Mouse (Mus musculus) limb, embryonic 14.5 days (tissue): Measurements from ENCODE around the gene Ccdc105. TPM values are rescaled to one million over a fixed set of nuclear protein-coding genes. Genes with fewer than 3 reads are reported as not detected.

Experiments
- ATAC-seq: fragments of 200-750 bp; cut with Nextera tagmentation; 2 replicates; pipeline ENCODE4 v1.8.0; 2017; ENCODE audit warnings: low read depth, moderate number of reproducible peaks, moderate TSS enrichment; ENCODE audit not compliant: low FRiP score
- DNase-seq: peaks from one replicate; pipeline ENCODE4 v3.0.0-alpha.2; 2015; ENCODE audit warnings: low spot score
- H3K27ac ChIP-seq: fragments of 300-500 bp; sonication (generic); replicated peaks from 2 replicates; pipeline ENCODE4 v1.5.1; 2014; ENCODE audit warnings: low read depth, mild to moderate bottlenecking, low read length, moderate library complexity, mixed read lengths
- H3K27me3 ChIP-seq: fragments of 300-500 bp; sonication (generic); 2 replicates; pipeline ENCODE4 v1.6.1; 2014; ENCODE audit warnings: low read length, mixed read lengths; ENCODE audit not compliant: control insufficient read depth, insufficient read depth
- H3K36me3 ChIP-seq: fragments of 300-500 bp; sonication (generic); 2 replicates; pipeline ENCODE4 v1.6.1; 2014; ENCODE audit warnings: mild to moderate bottlenecking, low read length, moderate library complexity, mixed read lengths; ENCODE audit not compliant: control insufficient read depth, insufficient read depth
- H3K4me1 ChIP-seq: fragments of 300-500 bp; sonication (generic); 2 replicates; pipeline ENCODE4 v1.6.1; 2014; ENCODE audit warnings: antibody characterized with exemption, low read length, mixed read lengths; ENCODE audit not compliant: control insufficient read depth, insufficient read depth
- H3K4me2 ChIP-seq: fragments of 300-500 bp; sonication (generic); replicated peaks from 2 replicates; pipeline ENCODE4 v1.6.1; 2014; ENCODE audit warnings: low read depth, mild to moderate bottlenecking, low read length, moderate library complexity; ENCODE audit not compliant: severe bottlenecking
- H3K4me3 ChIP-seq: fragments of 300-500 bp; sonication (generic); replicated peaks from 2 replicates; pipeline ENCODE4 v1.5.1; 2014; ENCODE audit warnings: low read length
- H3K9ac ChIP-seq: fragments of 300-500 bp; sonication (generic); 2 replicates; pipeline ENCODE4 v1.6.1; 2014; ENCODE audit warnings: mild to moderate bottlenecking, low read depth, low read length, moderate library complexity; ENCODE audit not compliant: severe bottlenecking
- H3K9me3 ChIP-seq: fragments of 300-500 bp; sonication (generic); 2 replicates; pipeline ENCODE4 v1.6.1; 2016; ENCODE audit warnings: low read length; ENCODE audit not compliant: control insufficient read depth
- POLR2A ChIP-seq: fragments of 200-500 bp; IDR thresholded peaks from 2 replicates; pipeline ENCODE4 v1.8.0; 2012; ENCODE audit warnings: inconsistent platforms, mild to moderate bottlenecking, moderate library complexity, borderline replicate concordance; ENCODE audit not compliant: insufficient read depth, insufficient read length; ENCODE audit errors: extremely low read depth
- WGBS: fragments of 180-500 bp; shearing (Covaris S2); extraction: QIAGEN DNeasy Blood & Tissue Kit; methylation state at CpG from one replicate; pipeline ENCODE4 v1.1.7; 2014; 5-methylcytosine and 5-hydroxymethylcytosine counted together
- polyA plus RNA-seq, 2 experiments: library from polyadenylated mRNA; depleted of rRNA in 1 of 2; stranded (reverse) in 1 of 2; unstranded in 1 of 2; fragments of >200 nt; fragmentation: Nextera tagmentation in 1 of 2; extraction: Ambion mirVana in 1 of 2; gene quantifications; 2 replicates each; pipeline versions ENCODE4 v1.2.1 to v1.2.3; 2012 to 2014

Ccdc105 gene
- polyA plus RNA-seq, 2 experiments: 0.14 TPM; not detected in 1

DNA sequence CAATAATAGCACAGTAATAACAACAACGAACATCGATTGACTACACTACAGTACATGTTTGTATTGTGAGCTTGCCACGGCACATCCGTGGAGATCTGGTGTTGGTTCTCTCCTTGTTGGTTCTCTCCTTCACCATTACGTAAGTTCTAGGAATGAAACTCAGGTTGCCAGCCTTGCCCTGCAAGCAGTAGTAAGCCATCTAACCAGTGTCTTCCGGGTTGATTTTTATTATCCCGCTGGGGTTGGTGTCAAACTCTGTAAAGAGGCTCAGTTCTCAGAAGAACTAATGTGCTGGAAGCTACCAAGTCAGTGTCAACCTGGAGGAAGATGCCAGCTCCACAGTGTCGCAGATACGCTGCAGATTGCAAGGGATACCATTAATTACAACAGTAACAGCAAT lies 26.7 kb upstream of the Ccdc105 start:
- 0 out of 2 replicates have a peak, but pooled peaks cover 6% of the 10 kb centered on the region for H3K27me3 ChIP-seq
- TF ChIP-seq POLR2A: no peak
- no peaks in the 10 kb centered on the region for H3K9me3 ChIP-seq
- WGBS: 59% methylated on average over 9 of the region's 9 CpGs
- peak overlapping the region; percentile 69 for H3K9ac ChIP-seq
- peak overlapping the region; percentile 55 for H3K4me3 ChIP-seq
- peaks cover 4% of the 10 kb centered on the region; the same call in 1 of the 2 replicates for H3K4me1 ChIP-seq
- H3K27ac ChIP-seq: no peak overlapping the region
- DNase-seq: no peak
- H3K4me2 ChIP-seq: peak overlapping the region; percentile 100
- no peak for ATAC-seq
- H3K36me3 ChIP-seq: no peaks in the 10 kb centered on the region

DNA sequence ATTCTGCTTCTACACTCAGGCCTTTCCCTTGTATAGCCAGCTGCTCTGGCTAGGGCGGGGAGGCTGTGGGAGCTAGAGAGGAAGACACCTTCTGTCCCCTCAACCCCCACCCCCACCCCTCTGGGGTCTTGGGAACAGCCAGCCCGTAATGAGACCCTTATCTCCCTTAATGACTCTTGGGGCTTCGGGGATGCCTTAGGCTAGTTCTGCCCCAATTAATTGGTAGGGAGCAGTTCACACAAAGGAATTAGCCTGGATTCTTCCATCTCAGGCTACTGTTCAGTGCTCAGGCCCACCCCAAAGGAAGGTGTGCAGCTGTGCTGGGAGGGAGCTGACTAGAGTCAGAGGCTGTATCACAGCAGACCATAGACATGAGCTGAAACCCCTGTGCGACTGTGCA lies 23.0 kb upstream of the Ccdc105 start:
- 50% methylated on average over 4 of the region's 4 CpGs for WGBS

DNA sequence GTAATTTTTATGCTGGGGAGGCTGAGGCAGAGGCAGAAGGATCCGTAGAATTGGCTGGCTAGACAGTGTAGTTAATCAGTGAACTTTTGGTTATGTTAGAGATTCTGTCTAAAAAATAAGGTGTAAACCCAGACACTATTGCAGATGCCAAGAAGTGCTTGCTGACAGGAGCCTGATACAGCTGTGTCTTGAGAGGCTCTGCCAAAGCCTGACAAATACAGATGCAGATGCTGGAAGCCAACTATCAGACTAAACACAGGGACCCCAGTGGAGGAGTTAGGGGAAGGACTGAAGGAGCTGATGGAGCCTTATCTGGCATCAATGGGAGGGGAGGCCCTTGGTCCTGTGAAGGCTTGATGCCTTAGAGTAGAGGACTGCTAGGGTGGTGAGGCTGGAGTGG lies 12.7 kb upstream of the Ccdc105 start:
- H3K36me3 ChIP-seq: no peaks in the 10 kb centered on the region
- H3K27me3 ChIP-seq: no peaks in the 10 kb centered on the region
- ATAC-seq: no peak
- TF ChIP-seq POLR2A: no peak
- no peak for DNase-seq
- 0 out of 2 replicates have a peak, but pooled peaks cover 5% of the 10 kb centered on the region for H3K9me3 ChIP-seq
- H3K4me2 ChIP-seq: no peak overlapping the region
- H3K4me3 ChIP-seq: no peak overlapping the region
- H3K4me1 ChIP-seq: no peaks in the 10 kb centered on the region
- H3K27ac ChIP-seq: no peak overlapping the region
- 81% methylated on average over 1 of the region's 1 CpGs for WGBS
- no peak overlapping the region for H3K9ac ChIP-seq

More for the DNA sequence above, 23.0 kb upstream of the Ccdc105 start:
- TF ChIP-seq POLR2A: no peak
- Histone ChIP-seq H3K4me3 (no peak overlapping the region), H3K27me3 (0 out of 2 replicates have a peak, but pooled peaks cover 6% of the 10 kb centered on the region), H3K9me3 (no peaks in the 10 kb centered on the region), H3K4me2 (no peak overlapping the region), H3K4me1 (peaks cover 4% of the 10 kb centered on the region; the same call in 1 of the 2 replicates), H3K27ac (no peak overlapping the region), H3K9ac (no peak overlapping the region), H3K36me3 (no peaks in the 10 kb centered on the region)
- DNase-seq: no peak
- no peak for ATAC-seq

DNA sequence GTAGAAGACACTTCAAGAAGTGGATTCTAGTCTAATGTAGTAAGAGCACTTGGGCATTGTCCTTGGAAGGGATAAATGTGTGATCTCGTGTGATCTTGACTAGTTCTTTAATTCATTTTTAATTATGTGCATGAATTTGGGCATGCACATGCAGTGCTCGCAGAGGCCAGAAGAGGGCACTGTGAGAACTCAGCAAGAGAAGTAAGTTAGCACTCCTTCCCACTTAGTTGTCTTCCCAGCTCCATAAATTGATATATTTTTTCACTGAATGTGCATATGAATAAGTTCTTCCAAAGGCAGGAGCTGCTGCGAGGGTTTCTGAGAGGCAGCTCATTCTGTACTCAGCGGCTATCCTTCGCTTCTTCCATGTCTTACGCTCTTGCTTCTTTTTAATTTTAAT lies 3.2 kb upstream of the Ccdc105 start:
- TF ChIP-seq POLR2A: no peak
- no peaks in the 10 kb centered on the region for H3K27me3 ChIP-seq
- H3K36me3 ChIP-seq: no peaks in the 10 kb centered on the region
- DNase-seq: peak; percentile 47
- H3K9me3 ChIP-seq: no peaks in the 10 kb centered on the region
- H3K4me3 ChIP-seq: no peak overlapping the region
- no peak for ATAC-seq
- no peak overlapping the region for H3K4me2 ChIP-seq
- peaks cover 3% of the 10 kb centered on the region; the same call in 1 of the 2 replicates for H3K4me1 ChIP-seq
- H3K27ac ChIP-seq: no peak overlapping the region
- H3K9ac ChIP-seq: no peak overlapping the region
- WGBS: 38% methylated on average over 6 of the region's 6 CpGs

DNA sequence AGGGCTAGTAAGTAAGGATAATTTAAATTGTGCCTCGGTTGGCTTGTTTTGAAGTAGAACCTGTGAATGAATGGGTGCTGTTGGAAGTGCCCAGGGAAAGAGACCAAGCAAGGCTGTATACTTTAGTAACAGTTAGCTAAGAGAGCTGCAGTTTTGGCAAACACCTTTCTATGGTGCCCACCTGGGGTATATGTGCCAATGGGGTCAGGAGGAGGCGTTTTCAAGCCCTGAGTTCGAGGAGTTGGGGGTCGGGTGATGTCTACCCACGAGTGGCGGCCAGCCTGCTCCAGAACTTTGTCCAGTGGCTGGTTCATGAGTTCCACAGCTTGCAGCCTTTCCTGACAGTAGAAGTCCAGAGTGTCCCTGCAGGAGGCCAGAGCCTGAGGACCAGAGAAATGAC lies 3.9 kb downstream of the Ccdc105 start:
- ATAC-seq (no peak), DNase-seq (no peak)
- Histone ChIP-seq H3K9ac (no peak overlapping the region), H3K9me3 (no peaks in the 10 kb centered on the region), H3K4me2 (no peak overlapping the region), H3K27me3 (no peaks in the 10 kb centered on the region), H3K36me3 (no peaks in the 10 kb centered on the region), H3K4me1 (peaks cover 10% of the 10 kb centered on the region), H3K27ac (no peak overlapping the region), H3K4me3 (no peak overlapping the region)
- 90% methylated on average over 6 of the region's 6 CpGs for WGBS
- TF ChIP-seq POLR2A: no peak

DNA sequence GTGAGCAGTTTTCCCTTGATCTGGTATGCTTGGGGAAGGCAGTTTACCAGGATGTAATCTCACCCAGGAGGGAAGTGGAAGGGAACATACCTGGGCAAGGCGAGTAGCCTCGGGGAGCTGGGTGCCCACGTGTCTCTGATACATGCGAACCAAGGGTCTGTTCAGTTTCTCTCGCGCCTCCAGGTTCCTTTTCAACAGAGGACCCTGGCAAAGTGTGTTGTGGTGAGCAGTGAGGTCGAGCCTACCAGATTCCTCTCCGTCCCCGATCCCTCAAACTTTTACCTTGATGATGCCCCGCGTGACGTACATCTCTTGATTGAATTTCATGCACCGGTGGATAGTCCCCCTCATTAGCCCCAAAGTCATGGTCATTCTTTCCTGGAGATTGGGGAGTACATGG lies 4.7 kb downstream of the Ccdc105 start:
- no peak for ATAC-seq
- H3K9me3 ChIP-seq: no peaks in the 10 kb centered on the region
- TF ChIP-seq POLR2A: no peak
- H3K27me3 ChIP-seq: no peaks in the 10 kb centered on the region
- DNase-seq: no peak
- H3K4me2 ChIP-seq: no peak overlapping the region
- H3K4me3 ChIP-seq: no peak overlapping the region
- peaks cover 10% of the 10 kb centered on the region for H3K4me1 ChIP-seq
- H3K27ac ChIP-seq: no peak overlapping the region
- H3K36me3 ChIP-seq: no peaks in the 10 kb centered on the region
- no peak overlapping the region for H3K9ac ChIP-seq
- WGBS: 74% methylated on average over 13 of the region's 13 CpGs
